Mouse (Mus musculus) stomach, postnatal 0 days (tissue): ENCODE measurements around the gene Stac3.

ENCODE experiments used
- CTCF ChIP-seq: IDR thresholded peaks from 2 replicates; pipeline ENCODE4 v1.5.1; 2016; ENCODE audit warnings: antibody characterized with exemption, low read depth, mild to moderate bottlenecking, moderate library complexity
- EP300 ChIP-seq: optimal IDR thresholded peaks from 2 replicates; pipeline ENCODE3; 2016; ENCODE audit warnings: antibody characterized with exemption

- no peak for TF ChIP-seq CTCF
- no peak for TF ChIP-seq EP300
Measured at GRCm38 (mm10) chr10:127453701-127454100, 47.8 kb upstream of the Stac3 start.
